Mouse (Mus musculus) limb, embryonic 12.5 days (tissue): Measurements from ENCODE around the gene Atl2. TPM values are rescaled to one million over a fixed set of nuclear protein-coding genes. Genes with fewer than 3 reads are reported as not detected.

ENCODE experiments used
- ATAC-seq: fragments of 200-750 bp; cut with Nextera tagmentation; 2 replicates; pipeline ENCODE4 v1.8.0; 2017; ENCODE audit warnings: low read depth, moderate TSS enrichment; ENCODE audit not compliant: insufficient number of reproducible peaks, insufficient read depth, low FRiP score, low TSS enrichment
- H3K27ac ChIP-seq: fragments of 300-500 bp; sonication (generic); 2 replicates; pipeline ENCODE4 v1.5.1; 2016; ENCODE audit warnings: mild to moderate bottlenecking, moderate library complexity
- H3K27me3 ChIP-seq: fragments of 300-500 bp; sonication (generic); 2 replicates; pipeline ENCODE4 v1.6.1; 2016; ENCODE audit warnings: mild to moderate bottlenecking, moderate library complexity
- H3K36me3 ChIP-seq: fragments of 300-500 bp; sonication (generic); 2 replicates; pipeline ENCODE4 v1.6.1; 2016; ENCODE audit warnings: mild to moderate bottlenecking, moderate library complexity
- H3K4me1 ChIP-seq: fragments of 300-500 bp; sonication (generic); replicated peaks from 2 replicates; pipeline ENCODE4 v1.6.1; 2016
- H3K4me2 ChIP-seq: fragments of 300-500 bp; sonication (generic); 2 replicates; pipeline ENCODE4 v1.6.1; 2016; ENCODE audit warnings: mild to moderate bottlenecking, moderate library complexity
- H3K4me3 ChIP-seq: fragments of 300-500 bp; sonication (generic); replicated peaks from 2 replicates; pipeline ENCODE4 v1.5.1; 2016; ENCODE audit warnings: mild to moderate bottlenecking
- H3K9ac ChIP-seq: fragments of 300-500 bp; sonication (generic); replicated peaks from 2 replicates; pipeline ENCODE4 v1.6.1; 2016; ENCODE audit warnings: mild to moderate bottlenecking, moderate library complexity
- H3K9me3 ChIP-seq: fragments of 300-500 bp; sonication (generic); 2 replicates; pipeline ENCODE4 v1.6.1; 2016; ENCODE audit warnings: mild to moderate bottlenecking, moderate library complexity
- WGBS: fragments of 180-500 bp; shearing (Covaris S2); methylation state at CpG from one replicate; pipeline ENCODE4 v1.1.7; 2016; 5-methylcytosine and 5-hydroxymethylcytosine counted together
- polyA plus RNA-seq: library from polyadenylated mRNA; unstranded; fragments of >200 nt; fragmentation: Nextera tagmentation; extraction: Ambion mirVana; gene quantifications from 2 replicates; pipeline ENCODE4 v1.2.1, GENCODE M21; 2016

Atl2 gene
- polyA plus RNA-seq, 1 experiment from 2014 or later = 37.7 TPM

DNA sequence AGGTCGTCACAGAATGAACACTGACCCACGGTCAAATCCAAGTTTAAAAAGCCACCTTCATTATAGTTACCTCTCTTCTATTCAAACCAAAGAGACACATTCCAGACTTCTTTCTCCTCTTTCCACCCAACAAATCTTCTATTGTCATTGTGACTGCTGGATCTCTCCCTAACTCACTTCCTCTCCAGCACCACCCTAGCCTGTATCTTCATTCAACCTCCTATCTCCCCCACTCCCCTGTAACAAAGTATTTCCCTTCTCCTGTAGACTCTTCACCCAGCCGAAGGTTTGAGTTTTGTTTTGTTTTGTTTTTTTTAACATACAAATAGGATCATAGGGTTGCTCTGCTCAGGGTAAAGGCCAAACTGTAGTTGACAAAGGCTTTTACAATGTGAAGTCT, 1.7 kb upstream of the Atl2 start:
- peaks cover 15% of the 10 kb centered on the region; the same call in 1 of the 2 replicates for H3K27me3 ChIP-seq
- H3K4me1 ChIP-seq = peaks cover 23% of the 10 kb centered on the region
- no peak overlapping the region for H3K27ac ChIP-seq
- H3K36me3 ChIP-seq = no peaks in the 10 kb centered on the region
- no peak overlapping the region for H3K9ac ChIP-seq
- WGBS = 83% methylated on average over 3 of the region's 3 CpGs
- H3K9me3 ChIP-seq = no peaks in the 10 kb centered on the region
- no peak overlapping the region for H3K4me2 ChIP-seq
- no peak for ATAC-seq
- no peak overlapping the region for H3K4me3 ChIP-seq

DNA sequence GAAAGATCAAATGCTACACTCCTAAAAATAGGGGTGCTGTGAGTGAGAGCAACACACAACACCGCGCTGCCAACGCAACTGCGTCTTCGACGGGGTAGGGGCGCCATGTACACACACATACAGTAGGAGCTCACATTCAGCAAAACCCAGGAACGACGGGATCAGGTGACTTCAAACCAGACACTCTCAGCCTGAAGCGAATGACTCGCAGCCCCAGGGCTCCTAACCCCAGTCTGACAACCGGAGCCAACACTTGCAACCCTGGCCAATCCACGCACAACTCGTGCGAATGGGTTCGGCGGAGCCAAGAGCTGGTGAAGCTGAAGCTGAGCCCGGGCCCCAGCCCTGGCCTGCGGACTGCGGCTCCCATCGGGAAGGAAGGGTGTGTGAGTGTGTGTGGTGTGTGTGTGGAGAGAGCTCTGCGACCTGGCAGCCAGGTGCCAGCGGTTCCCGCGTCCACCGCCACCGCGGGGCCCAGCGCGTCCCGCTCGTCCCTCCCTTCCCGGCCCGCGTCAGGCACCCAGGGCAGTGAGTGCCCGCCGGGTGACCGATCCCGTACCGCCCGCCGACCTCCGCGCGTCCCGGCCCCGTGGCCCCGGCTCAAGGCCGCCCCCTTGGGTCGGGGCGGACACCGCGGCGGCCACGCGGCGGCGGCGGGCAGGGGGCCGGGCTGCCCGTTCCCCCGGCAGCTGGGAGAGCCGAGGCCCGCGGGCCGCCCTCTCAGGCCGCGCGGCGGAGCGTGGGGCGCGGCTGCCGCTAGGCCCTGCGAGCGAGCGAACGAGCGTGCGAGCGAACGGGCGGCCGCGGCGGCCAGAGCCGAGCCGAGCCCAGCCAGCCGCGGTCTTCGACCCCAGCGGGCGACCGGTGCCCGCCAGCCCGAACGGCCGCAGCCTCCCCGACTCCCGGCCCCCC, 696 bp downstream of the Atl2 start:
- Histone ChIP-seq H3K4me3 (peak overlapping the region; percentile 99), H3K36me3 (no peaks in the 10 kb centered on the region), H3K9ac (peak overlapping the region; percentile 97), H3K4me1 (peaks cover 30% of the 10 kb centered on the region), H3K4me2 (peak overlapping the region; percentile 74), H3K27ac (peak overlapping the region; percentile 97), H3K27me3 (peaks cover 15% of the 10 kb centered on the region; the same call in 1 of the 2 replicates), H3K9me3 (no peaks in the 10 kb centered on the region)
- under 1% methylated on average over 69 of the region's 100 CpGs for WGBS
- peak; percentile 75 for ATAC-seq

DNA sequence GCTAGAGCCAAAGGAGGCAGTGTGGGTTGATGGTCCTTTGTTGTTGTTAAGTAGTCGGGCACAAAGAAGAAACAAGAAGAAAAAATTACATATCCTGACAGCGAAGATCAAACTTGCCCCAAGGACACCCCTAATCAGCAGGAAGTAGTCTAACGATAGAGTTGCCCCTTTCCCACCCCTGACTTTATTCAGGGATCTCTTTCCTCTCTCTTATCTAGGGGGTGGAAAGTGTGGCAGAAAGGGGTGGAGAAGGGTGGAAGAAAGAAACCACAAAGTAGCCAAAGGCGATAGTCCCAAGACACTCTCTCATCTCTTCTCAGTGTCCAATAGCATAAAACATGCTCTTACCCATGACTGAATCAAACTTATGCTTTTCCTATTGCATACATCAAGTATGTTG, 1.9 kb downstream of the Atl2 start:
- H3K27ac ChIP-seq = no peak overlapping the region
- H3K4me1 ChIP-seq = peaks cover 33% of the 10 kb centered on the region
- peaks cover 15% of the 10 kb centered on the region; the same call in 1 of the 2 replicates for H3K27me3 ChIP-seq
- peak overlapping the region; percentile 74 for H3K4me2 ChIP-seq
- no peaks in the 10 kb centered on the region for H3K36me3 ChIP-seq
- ATAC-seq = no peak
- H3K9ac ChIP-seq = no peak overlapping the region
- 59% methylated on average over 4 of the region's 4 CpGs for WGBS
- peak overlapping the region; percentile 99 for H3K4me3 ChIP-seq
- no peaks in the 10 kb centered on the region for H3K9me3 ChIP-seq

DNA sequence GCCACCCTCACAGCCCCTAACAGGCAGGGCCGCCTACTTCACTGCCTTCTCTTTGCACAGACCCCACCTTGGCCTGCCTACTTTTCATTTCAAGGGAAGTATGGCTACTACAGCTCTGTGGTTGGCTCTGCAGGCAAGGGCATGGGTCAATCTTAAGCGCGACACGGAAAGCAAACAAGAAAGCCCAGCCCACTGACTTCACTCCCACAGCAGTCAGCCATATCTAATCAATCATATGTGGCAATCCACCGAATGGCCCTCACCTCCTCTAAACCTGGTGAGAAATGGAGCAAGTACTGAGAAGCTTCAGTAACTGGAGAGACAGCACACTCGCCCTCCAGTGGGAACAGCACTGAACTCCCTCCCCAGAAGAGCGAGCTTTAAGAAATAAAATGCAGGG, 4.0 kb downstream of the Atl2 start:
- no peak overlapping the region; the same call in 1 of the 2 replicates for H3K9ac ChIP-seq
- H3K27ac ChIP-seq = no peak overlapping the region
- no peaks in the 10 kb centered on the region for H3K36me3 ChIP-seq
- H3K4me2 ChIP-seq = no peak overlapping the region
- WGBS = 46% methylated on average over 7 of the region's 7 CpGs
- peaks cover 33% of the 10 kb centered on the region for H3K4me1 ChIP-seq
- peaks cover 6% of the 10 kb centered on the region; the same call in 1 of the 2 replicates for H3K27me3 ChIP-seq
- H3K9me3 ChIP-seq = no peaks in the 10 kb centered on the region
- H3K4me3 ChIP-seq = no peak overlapping the region
- ATAC-seq = no peak

DNA sequence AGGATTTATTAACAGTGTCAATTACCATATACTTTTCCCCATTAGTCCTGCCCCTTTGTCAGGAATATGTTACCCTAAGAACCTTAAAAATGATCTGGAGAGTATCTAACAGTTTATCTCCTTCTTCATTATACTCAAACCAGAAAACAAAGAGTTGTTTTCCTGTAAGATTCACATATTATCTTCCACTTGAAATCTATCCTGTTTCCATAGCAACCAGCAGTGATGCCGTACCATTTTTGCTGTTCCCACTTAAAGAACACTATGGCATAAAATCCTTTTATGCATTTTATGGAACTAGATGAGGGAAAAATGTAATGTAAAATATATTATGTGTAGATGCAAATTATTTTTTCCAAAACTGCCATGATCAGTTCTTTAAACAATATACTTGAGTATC, 8.0 kb downstream of the Atl2 start:
- Histone ChIP-seq H3K27ac (no peak overlapping the region), H3K27me3 (no peaks in the 10 kb centered on the region), H3K4me2 (no peak overlapping the region), H3K36me3 (no peaks in the 10 kb centered on the region), H3K4me3 (no peak overlapping the region), H3K9ac (no peak overlapping the region), H3K4me1 (peaks cover 16% of the 10 kb centered on the region), H3K9me3 (no peaks in the 10 kb centered on the region)
- 76% methylated on average over 1 of the region's 1 CpGs for WGBS
- no peak for ATAC-seq

DNA sequence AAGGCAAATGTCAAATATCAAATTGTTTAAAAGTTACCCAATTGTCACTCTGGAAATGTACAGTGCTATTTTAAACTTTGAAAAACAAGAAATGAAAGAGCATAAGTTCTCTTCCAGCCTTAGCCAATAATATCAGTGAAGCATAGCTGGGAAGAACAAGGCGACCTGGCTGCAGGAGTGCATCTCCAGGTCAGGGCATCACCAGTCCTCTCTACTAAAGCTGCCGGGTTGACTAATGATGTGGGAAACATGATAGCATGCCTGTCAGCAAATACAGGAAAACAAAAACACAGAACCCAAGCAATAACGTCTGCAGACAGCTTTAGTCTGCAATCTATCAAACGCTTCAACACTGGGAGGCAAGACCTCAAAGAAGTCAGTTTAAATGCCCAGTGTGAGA, 12.7 kb downstream of the Atl2 start:
- H3K36me3 ChIP-seq = no peaks in the 10 kb centered on the region
- peaks cover 9% of the 10 kb centered on the region for H3K4me1 ChIP-seq
- no peaks in the 10 kb centered on the region for H3K9me3 ChIP-seq
- H3K4me3 ChIP-seq = no peak overlapping the region
- no peaks in the 10 kb centered on the region for H3K27me3 ChIP-seq
- no peak overlapping the region for H3K9ac ChIP-seq
- 10% methylated on average over 4 of the region's 4 CpGs for WGBS
- no peak overlapping the region for H3K4me2 ChIP-seq
- no peak overlapping the region for H3K27ac ChIP-seq
- no peak for ATAC-seq

DNA sequence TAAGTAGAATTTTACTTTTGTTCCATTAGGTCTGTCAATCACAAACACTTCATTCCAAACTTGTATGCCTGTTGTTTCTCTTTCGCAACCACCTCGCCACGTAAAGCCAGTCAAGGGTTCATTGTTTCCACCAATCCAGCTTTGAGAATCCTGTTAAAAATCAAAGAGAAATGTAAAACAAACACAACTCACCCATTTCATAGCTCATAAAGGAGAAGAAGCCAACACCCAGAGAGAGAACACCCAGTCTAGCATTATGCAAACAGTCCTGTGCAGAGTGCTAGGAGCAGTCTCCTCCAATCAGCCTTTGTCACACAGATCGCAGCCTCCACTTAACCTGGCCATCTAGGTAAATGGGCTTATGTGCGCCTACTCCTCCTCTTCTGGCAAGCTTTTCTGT, 30.9 kb downstream of the Atl2 start:
- H3K36me3 ChIP-seq = peaks cover 42% of the 10 kb centered on the region
- no peak for ATAC-seq
- H3K4me1 ChIP-seq = no peaks in the 10 kb centered on the region
- no peak overlapping the region for H3K27ac ChIP-seq
- no peak overlapping the region for H3K9ac ChIP-seq
- no peak overlapping the region for H3K4me3 ChIP-seq
- no peaks in the 10 kb centered on the region for H3K27me3 ChIP-seq
- H3K9me3 ChIP-seq = no peaks in the 10 kb centered on the region
- 92% methylated on average over 5 of the region's 5 CpGs for WGBS
- H3K4me2 ChIP-seq = no peak overlapping the region

DNA sequence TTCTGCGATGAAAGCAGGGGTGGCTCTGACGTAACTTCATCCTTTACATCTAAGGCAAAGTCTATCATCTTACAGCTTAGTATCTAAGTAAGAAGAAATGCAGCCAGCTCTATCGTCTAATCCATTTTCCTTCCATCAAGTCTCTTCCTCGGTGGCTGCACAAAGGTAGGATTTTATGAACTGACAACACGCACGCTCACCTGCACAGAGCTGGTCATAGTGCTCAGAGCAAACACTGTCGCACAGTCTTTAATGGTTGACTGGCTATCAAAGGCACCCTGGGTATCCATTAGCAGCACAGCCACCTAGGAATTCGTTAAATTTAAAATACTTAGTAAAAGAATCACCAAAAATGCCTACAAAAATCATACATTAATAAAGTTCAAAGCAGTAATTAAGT, 31.4 kb downstream of the Atl2 start:
- Histone ChIP-seq H3K36me3 (peaks cover 47% of the 10 kb centered on the region), H3K27ac (no peak overlapping the region), H3K4me2 (no peak overlapping the region), H3K27me3 (no peaks in the 10 kb centered on the region), H3K9ac (no peak overlapping the region), H3K9me3 (no peaks in the 10 kb centered on the region), H3K4me1 (no peaks in the 10 kb centered on the region), H3K4me3 (no peak overlapping the region)
- 91% methylated on average over 8 of the region's 8 CpGs for WGBS
- ATAC-seq = no peak

DNA sequence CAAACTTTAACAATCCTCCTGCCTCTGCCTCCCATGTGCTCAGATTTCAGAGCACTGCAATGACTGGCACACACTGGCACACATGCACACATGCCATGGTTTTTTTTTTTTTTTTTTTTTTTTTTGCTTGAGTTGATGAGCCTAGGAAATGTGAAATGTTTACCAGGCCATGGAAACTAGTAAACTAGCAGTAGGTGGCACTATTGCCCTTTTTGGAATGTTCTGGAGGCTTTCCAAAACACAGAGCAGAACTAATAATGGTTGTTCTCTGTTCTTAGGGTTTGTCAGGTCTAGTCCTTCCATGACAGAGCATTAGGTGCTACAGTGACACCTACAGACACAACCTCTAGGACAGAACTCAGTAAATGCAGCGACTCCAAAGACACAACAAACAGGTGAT, 33.9 kb downstream of the Atl2 start:
- Histone ChIP-seq H3K27me3 (no peaks in the 10 kb centered on the region), H3K4me2 (no peak overlapping the region), H3K36me3 (peaks cover 69% of the 10 kb centered on the region), H3K4me1 (no peaks in the 10 kb centered on the region), H3K9me3 (no peaks in the 10 kb centered on the region), H3K4me3 (no peak overlapping the region), H3K27ac (no peak overlapping the region), H3K9ac (no peak overlapping the region)
- 81% methylated on average over 1 of the region's 1 CpGs for WGBS
- ATAC-seq = no peak

DNA sequence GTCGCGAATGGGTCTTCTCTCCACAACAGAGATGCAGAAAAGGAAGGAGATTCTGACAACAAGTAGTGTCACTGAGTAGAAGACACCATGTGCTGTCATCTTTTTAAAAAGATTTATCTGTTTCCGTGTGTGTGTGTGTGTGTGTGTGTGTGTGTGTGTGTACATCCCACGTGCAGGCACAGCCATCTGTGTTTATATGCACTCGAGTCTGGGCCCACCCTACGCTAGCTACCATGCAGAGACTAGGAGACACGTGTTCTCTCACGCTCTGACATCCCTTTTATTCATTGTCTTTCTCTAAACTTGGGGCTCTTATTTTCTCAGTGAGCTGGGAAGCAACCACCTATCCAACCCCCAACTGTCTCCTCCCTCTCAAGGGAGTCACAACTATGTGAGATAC, 40.4 kb downstream of the Atl2 start:
- Histone ChIP-seq H3K9ac (no peak overlapping the region), H3K36me3 (peaks cover 89% of the 10 kb centered on the region), H3K27ac (no peak overlapping the region), H3K27me3 (no peaks in the 10 kb centered on the region), H3K4me1 (no peaks in the 10 kb centered on the region), H3K4me2 (no peak overlapping the region), H3K4me3 (no peak overlapping the region), H3K9me3 (no peaks in the 10 kb centered on the region)
- ATAC-seq = no peak
- 91% methylated on average over 8 of the region's 8 CpGs for WGBS

DNA sequence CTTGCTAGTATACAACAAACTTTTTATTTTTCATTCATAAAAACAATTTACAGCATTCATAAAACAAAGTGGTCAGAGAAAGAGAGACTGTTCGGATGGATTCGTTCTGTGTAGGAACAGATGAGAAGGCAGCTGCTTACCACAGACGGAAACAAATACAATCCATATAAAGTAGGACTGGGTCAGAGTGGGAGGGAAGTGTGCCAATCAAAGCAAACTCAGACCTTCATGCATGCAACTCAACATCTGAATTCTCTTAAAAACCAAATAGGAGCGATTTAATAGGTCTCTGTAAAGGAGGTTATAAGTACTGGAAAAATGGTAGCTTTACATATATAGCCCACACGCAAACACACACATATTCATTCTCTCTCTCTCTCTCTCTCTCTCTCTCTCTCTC, 47.5 kb downstream of the Atl2 start:
- Histone ChIP-seq H3K27me3 (no peaks in the 10 kb centered on the region), H3K9ac (no peak overlapping the region), H3K4me3 (no peak overlapping the region), H3K4me1 (no peaks in the 10 kb centered on the region), H3K4me2 (no peak overlapping the region), H3K9me3 (no peaks in the 10 kb centered on the region), H3K27ac (no peak overlapping the region), H3K36me3 (peaks cover 33% of the 10 kb centered on the region)
- WGBS = 63% methylated on average over 5 of the region's 5 CpGs
- ATAC-seq = peak; percentile 76; the same call in 1 of the 2 replicates

DNA sequence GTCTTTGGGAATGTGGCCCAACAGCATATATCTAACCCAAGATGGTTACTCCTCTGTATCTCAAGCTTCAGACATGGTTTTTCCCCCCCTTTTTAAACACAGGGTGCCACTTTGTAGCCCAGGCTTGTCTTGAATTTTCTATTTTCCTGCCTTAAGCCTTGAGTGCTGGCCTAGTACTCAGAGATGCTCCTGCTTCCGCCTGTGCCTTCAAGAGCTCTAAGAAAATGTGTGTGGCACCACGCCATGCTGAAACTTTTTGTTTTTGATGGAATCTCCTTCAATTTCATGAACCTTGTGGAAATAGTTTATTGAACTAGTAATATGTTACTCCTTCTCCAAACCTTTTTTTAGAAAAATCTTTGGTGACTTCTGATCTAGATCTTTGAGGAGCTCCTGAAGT, 49.7 kb downstream of the Atl2 start:
- Histone ChIP-seq H3K9me3 (no peaks in the 10 kb centered on the region), H3K4me2 (no peak overlapping the region), H3K4me3 (no peak overlapping the region), H3K4me1 (no peaks in the 10 kb centered on the region), H3K27me3 (peaks cover 5% of the 10 kb centered on the region), H3K36me3 (peaks cover 11% of the 10 kb centered on the region; the same call in 1 of the 2 replicates), H3K27ac (no peak overlapping the region), H3K9ac (no peak overlapping the region)
- no peak for ATAC-seq
- WGBS = 98% methylated on average over 2 of the region's 2 CpGs
